Mouse (Mus musculus) lung, postnatal 25 days (tissue): ENCODE results near the gene Ikzf3.
A peak's percentile ranks its signal among the peaks of the same experiment; 100 is the strongest.

ENCODE experiments used
- DNase-seq: peaks from one replicate; pipeline ENCODE4 v3.0.0; 2022; ENCODE audit warnings: low spot score

Ikzf3 gene

GRCm38 (mm10) chr11:98512881-98513280 lies 33.0 kb downstream of the Ikzf3 start:
- DNase-seq: no peak

DNA sequence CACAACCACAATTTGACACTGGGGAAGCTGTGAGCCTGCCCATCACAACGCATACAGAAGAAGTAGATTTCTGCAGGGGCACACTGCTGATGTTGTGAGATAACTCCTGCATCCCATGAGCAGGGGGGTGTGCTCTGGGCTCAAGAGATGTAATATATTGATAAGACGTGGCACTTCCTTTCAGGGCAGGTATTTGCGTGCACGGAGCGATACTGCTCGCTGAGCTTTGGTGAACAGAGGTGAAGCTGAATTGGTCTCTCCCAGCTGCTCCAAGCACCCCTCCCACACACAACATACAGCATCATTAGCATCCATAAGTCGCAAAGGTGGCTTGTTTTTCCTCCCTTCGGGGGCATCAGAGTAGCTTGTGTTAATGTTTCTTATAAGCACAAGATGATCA lies 35.7 kb downstream of the Ikzf3 start:
- no peak for DNase-seq

- DNase-seq: peak; percentile 24
Measured at GRCm38 (mm10) chr11:98509434-98509833, 36.4 kb downstream of the Ikzf3 start.

DNA sequence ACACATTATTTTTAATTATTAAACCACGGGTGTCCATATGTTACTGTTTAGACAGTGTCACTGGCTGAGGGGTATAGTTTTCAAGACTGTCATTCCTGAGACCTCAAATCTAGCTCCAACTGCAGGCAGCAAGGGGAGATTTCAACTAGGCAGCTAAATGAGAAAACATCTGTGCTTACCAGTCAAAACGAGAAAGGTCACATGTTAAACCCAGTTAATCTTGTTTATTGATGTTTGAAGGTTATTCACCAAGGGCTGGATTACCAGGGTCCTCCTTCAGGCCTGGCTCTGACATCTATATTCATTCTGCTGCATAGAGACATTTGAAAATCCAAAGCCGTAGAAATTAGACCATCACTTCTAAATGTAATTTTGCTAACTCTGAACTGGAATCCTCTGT lies 40.9 kb downstream of the Ikzf3 start:
- no peak for DNase-seq

GRCm38 (mm10) chr11:98497388-98498288 lies 48.2 kb downstream of the Ikzf3 start:
- peak; percentile 16 for DNase-seq

- DNase-seq: no peak
Measured at GRCm38 (mm10) chr11:98495176-98495719, 50.6 kb downstream of the Ikzf3 start.

DNA sequence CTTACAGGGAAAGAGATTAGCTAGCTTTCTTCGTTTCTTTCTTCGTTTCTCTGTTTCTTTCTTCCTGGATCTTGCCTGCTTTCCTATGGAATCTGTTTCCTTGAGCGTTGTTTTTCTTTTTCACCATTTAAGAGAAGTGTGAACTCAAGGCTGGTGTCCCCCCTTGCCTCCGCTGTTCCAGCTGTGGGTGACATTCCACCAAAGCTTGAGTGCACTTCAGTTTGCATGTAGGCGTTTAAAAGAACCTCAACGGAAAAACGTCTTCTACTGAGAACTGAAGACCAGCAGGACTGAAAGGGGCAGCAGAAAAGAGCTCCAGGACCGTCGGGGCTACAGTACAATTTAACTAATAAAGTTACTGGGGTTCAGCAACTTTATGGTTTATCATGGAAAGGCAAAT lies 52.4 kb downstream of the Ikzf3 start:
- DNase-seq: no peak

- DNase-seq: peak; percentile 14
Measured at GRCm38 (mm10) chr11:98492959-98493358, 52.9 kb downstream of the Ikzf3 start.

GRCm38 (mm10) chr11:98491571-98491970 lies 54.3 kb downstream of the Ikzf3 start:
- DNase-seq: no peak

- DNase-seq: no peak
Measured at GRCm38 (mm10) chr11:98488540-98489234, 57.1 kb downstream of the Ikzf3 start.

GRCm38 (mm10) chr11:98487526-98488040 lies 58.2 kb downstream of the Ikzf3 start:
- no peak for DNase-seq

- DNase-seq: no peak
Measured at GRCm38 (mm10) chr11:98485749-98486148, 60.1 kb downstream of the Ikzf3 start.

DNA sequence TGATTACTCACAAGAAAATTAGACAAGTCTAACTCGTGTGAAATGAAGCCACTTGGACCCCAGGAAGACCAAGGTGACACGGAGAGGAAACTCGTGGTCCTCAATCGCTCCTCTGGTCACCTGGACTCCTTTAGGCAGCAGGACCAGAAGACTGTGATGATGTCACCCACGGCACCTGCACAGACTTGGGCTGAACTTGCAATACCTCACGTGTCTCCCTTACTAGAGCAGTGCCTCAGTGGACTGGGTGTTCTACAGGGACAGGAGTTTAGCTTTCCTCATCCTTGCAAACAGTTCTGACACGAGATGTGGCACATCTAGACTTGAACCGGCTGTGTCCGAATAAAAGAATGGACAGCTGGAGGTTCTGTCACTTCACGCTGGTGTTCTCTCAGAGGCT lies 63.8 kb downstream of the Ikzf3 start:
- DNase-seq: no peak

DNA sequence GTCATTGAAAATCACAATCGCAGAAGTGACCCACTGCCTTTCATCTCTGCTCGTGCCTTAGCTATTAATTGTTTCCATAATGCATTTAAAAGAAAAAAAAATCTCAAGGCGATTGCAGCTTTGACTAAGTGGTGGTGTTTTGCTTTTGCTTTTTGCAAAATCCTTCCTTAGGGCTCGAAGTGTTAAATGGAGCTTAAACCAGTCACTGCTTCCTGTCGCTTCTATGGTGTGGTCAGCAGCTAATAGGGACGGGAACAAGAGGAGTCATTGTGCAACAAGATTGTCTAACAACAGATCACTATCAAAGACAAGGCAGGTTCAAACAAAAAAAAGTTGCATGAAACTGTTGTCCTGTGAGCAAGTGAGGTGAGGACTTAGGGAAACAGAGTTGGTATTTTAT lies 64.6 kb downstream of the Ikzf3 start:
- DNase-seq: no peak

GRCm38 (mm10) chr11:98479940-98480497 lies 65.8 kb downstream of the Ikzf3 start:
- no peak for DNase-seq

GRCm38 (mm10) chr11:98479026-98479939 lies 66.5 kb downstream of the Ikzf3 start:
- no peak for DNase-seq

DNA sequence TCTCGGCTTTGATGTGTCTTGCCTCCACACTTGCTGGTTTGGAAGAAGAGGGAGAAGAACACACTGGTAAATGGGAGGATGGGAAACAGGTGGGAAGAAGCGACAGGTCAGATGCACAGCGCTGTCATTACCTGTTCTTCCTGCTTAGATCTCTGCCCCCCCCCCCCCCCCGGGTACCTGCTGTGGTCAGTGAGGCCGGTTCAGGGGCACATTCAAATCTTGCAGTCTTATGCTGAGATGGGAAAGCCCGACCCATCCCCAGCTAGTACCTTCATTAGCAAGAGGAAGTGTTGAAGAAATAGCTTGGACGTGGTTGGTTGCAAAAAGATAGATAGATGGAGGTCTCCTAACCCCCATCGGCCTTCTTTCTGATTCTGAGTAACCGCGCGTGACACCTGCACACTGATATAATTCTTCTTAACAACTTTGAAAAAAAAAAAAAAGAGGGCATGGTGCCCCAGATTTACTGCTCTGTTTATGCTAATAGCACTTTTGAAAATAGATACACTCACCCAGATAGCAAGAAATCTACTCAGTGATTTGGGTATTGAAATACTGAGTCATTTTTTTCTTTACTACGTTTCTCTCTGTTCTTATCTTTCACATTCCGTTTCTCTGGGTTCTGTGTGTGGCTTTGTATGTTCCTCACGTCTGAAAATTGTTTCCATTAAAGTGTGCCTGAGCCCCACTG lies 68.7 kb downstream of the Ikzf3 start:
- no peak for DNase-seq

GRCm38 (mm10) chr11:98476434-98476807 lies 69.4 kb downstream of the Ikzf3 start:
- no peak for DNase-seq

DNA sequence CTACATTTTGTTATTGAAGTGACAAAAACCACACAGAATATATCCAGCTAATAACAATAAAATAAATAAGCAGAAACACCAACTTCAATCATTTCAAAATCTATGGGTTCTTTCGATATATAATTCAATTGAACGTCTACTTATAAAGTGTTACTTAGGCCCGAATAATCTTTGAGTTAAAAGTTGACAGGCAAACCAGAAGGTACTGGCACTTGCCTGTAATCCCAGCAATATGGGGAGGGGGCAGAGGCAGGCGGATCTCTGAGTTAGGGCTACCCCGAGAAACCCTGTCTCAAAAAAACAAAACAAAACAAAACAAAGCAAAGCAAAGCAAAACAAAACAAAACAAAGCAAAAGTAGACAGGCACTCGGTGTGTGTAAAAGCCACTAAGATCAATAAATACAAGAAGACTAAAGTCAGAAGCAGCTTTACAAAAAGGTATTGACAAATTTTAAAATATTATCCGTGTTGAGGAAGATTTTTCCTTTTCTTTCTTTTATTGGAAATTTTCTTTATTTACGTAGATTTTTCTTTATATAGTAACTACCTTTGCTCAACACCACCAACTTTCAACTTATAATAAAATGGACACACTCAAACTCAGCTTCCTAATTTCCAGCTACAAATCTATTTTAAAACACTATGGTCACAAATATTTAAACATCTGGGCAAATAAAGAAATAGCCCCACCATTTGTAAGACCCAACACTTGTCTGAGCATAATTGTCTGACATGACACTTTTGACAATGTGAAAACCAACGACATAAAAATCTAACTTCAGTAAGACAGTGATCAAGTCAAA lies 70.0 kb downstream of the Ikzf3 start:
- no peak for DNase-seq

DNA sequence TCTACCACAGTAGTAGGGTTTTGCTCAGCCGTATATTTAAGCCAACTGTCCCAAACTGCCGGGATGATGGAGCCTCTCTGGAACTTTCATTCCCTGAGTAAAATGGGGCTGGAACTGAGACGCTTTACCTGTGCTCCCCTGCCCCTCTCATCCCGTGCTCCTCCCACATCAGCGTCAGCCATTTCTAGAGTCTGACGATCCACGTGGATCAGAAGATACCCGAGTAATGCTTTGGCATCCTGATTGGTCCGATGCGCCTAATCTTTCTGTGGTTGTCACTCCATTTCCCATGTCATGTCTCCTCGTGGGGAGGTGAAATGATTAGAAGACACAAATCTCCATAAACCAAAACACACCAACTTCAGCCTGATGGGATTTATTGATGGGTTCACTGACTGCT lies 70.9 kb downstream of the Ikzf3 start:
- DNase-seq: no peak
